Mouse (Mus musculus): ENCODE results near the gene Fnbp1.

GRCm38 (mm10) chr2:30994853-30995252 lies 147.0 kb downstream of the Fnbp1 start:
- no peak for TF ChIP-seq EP300 (IDR thresholded peaks at IDR 0.05; ENCODE audit: low read depth)
- no peak for TF ChIP-seq CTCF (IDR thresholded peaks at IDR 0.05; ENCODE audit: low read depth)

Measured in liver, postnatal 0 days (tissue).